Mouse (Mus musculus): ENCODE measurements at regions not wholly inside any gene's neighbourhood (a gene's known extent, or its start where the extent isn't known, plus 50 kb on each side); places are given as distances from the start of the nearest gene placed in this dataset.

- no peak for DNase-seq (ENCODE audit: low read depth)
These were observed 74.2 kb upstream of the Ralgps2 start for GRCm38 (mm10) chr1:157013669-157014048.

GRCm38 (mm10) chr1:157012950-157013668 is 73.7 kb upstream of the Ralgps2 start:
- no peak for DNase-seq (ENCODE audit: low read depth)

- DNase-seq (ENCODE audit: low read depth) = no peak
These were observed 71.8 kb upstream of the Ralgps2 start for GRCm38 (mm10) chr1:157011226-157011625.

DNA sequence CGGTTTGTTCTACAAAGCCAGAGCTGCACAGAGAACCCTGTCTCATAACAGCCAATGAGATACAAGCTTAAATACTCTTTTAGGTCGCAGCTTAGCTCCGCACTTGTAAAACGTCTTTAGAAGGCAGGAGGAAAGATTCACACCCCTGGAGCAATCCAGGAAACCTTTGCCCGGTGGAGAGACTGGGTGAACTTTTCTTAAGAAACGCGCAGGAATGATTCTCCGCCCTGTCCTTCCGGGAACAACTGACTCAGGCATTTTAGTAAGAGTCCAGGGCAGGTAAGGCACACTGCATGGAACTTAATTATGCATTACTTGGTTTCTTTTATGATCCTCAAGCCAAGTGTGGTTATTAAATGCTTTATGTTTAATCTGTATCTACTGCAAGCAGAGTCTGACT is 70.0 kb upstream of the Ralgps2 start:
- DNase-seq (ENCODE audit: low read depth) = no peak

DNA sequence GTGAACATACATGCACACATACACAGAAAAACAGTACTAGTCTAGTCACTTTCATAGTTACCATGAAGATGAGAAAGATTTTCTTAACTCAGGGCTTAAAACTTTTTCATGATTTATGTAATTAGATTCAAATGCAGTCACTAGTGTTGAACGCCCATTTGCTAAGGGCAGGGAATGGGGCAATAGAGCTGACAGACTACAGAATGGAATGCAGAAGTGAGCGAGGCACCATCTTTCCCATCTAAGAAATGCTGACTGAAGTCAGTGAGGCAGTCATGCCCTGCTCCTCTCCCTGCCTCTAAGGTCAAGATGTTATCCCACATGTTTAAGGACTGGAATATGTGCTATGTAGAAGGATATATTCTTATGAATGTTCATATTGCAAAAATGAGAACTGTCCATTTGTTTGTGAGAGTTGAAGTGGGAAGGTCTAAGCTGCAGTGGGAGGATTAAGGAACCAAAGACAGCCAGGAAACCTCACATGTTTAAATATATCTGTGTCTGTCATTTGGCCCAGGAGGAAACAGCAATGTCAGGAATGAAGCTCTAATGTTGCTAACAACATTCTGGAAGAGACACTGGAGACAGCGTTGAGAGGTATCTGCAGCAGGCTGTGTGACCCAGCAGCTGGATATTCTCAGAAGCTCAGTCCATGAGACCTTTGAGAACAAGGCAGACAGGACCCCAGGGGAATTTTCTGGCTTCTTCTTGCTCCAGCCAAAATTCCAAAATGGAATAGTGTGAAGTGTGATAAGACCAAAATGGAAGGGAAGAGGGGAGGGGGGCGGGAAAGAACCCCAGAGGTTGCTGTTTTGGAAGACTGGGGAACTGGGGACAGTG is 68.7 kb upstream of the Ralgps2 start:
- DNase-seq (ENCODE audit: low read depth) = no peak

DNA sequence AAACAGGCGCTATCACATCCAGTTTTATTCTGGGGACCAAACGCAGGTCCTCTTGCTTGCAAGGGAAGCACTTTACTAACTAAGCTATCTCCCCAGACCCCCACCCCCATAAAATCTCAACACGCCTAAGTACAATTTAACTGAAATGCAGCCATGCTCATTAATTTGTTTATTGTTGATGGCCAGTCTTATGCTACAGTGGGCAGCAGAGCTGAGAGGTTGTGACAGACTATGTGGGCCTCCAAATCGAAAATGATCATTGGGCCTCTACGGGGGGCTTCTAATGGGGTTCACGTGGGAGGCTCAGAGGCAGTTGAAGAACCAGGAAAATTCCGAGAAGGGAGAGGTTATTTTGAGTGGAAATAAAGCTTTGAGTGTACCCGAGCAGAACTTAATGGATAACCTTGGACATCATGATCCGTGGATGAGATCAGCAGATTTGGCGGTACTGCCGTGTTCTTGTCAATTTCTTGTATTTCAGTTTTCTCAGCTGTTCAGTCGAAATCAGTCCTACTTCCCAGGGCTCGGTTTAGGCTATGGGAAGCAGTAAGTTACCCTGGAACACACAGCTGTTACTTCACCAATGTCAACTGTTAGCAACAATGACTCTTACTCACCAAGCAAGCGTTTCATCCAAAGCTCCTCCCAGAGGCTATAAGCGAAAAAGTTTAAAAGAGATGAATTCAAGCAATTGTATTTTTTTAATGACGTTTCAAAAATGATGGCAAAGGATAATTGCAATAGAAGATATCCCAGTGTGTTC is 65.1 kb upstream of the Ralgps2 start:
- DNase-seq (ENCODE audit: low read depth) = no peak

- no peak for DNase-seq (ENCODE audit: low read depth)
These were observed 63.6 kb upstream of the Ralgps2 start for GRCm38 (mm10) chr1:157003034-157003433.

DNA sequence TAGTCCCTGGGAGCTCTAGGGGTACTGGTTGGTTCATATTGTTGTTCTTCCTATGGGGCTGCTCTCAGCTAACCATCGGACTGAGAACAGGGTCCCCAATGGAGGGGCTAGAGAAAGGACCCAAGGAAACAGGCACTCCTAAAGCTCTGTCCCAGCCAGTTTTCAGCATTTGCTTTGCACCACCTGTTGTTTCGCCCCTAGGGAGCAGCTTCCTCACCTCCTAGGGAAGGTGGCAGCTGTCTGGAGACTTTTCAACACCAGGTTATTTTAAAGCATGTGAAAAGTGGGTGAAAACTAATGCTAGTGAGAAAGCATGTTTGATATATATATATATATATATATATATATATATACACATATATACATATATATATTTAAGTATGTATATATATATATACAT is 62.8 kb upstream of the Ralgps2 start:
- DNase-seq (ENCODE audit: low read depth) = no peak

DNA sequence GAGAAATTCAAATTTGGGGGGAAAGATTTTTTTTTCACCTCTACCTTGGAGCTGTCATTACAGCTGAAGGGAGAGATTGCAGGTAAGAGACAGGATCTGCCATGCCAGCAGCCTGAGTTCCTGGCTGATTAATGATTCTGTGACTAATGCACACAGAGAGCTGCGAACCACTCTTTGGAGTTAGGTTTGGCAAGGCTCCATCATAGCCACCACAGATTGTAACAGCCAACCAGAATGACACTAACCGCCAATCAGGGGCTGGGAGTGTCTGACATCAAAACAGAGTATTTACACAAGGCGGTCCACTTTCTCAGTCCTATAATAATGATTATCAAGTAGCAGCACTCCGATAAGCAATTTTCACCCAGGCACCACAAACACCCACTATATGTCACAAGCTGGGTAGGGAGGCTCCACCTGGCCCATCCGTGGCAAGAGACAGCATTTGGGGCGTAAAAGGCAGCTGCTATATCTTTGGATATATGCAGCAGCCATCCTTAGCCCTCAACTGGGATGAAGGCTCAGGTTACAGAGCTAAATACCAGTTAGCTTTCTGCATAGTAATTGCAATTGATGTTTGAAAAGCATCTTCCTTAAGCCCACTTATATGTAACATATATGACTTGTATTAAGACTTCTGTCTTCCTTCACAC is 61.7 kb upstream of the Ralgps2 start:
- peak; percentile 33 for DNase-seq (ENCODE audit: low read depth)

- no peak for DNase-seq (ENCODE audit: low read depth)
These were observed 60.5 kb upstream of the Ralgps2 start for GRCm38 (mm10) chr1:156999947-157000346.

- DNase-seq (ENCODE audit: low read depth) = no peak
These were observed 59.8 kb upstream of the Ralgps2 start for GRCm38 (mm10) chr1:156999272-156999671.

- peak; percentile 78 for DNase-seq (ENCODE audit: low read depth)
These were observed 58.3 kb upstream of the Ralgps2 start for GRCm38 (mm10) chr1:156997476-156998305.

DNA sequence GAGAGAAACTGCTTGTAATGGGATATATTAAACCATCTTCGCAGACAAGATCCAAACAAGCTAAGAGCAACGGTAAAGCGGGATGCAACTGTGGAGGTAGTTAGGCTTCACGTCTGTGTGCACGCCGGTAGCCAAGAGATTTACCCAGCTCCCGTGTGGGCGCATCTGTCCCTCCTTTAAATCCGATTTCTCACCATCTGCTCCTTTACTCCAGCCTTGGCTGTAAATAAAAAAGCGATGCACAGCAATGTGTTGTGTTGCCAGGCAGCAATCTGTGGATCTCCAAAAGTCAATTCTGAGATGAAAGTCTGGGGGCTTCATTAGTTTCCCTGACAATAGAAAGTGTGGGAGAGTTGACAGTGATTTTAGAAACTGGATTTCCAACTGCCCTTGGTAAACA is 57.6 kb upstream of the Ralgps2 start:
- DNase-seq (ENCODE audit: low read depth) = no peak

DNA sequence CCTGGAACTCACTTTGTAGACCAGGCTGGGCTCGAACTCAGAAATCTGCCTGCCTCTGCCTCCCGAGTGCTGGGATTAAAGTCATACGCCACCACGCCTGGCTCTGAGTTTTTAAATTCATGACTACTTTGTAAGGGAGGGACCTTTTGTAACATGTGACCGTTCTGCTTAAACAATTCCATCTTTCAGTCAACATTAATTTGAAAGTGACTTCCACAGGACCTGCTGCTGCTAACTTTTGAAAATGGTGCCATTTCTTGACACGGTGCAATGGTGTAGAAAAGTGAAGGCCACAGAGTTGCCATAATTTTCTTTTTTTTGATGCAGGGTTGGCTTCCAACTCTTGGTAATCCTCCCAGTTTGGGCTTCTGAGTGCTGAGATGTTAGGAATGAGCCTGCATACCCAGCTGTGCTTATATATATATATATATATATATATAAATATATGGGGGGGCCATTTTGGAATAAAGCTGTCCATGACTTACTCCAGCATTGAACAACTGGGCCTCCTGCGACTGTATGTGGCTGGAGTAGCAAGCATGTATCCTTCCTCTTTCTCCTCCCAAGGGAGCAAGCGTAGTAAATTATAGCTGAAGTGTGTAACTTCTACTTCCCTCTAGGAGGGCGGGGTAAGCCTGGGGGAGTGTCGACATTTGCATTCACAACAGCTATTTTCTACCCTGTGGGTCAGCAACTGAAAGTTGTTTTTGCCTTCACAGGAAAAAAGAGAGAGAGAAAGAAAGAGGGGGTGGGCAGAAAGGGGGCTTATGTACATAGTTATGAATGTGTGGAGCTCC is 56.9 kb upstream of the Ralgps2 start:
- no peak for DNase-seq (ENCODE audit: low read depth)

- no peak for DNase-seq (ENCODE audit: low read depth)
These were observed 55.9 kb upstream of the Ralgps2 start for GRCm38 (mm10) chr1:156995180-156995951.

GRCm38 (mm10) chr1:156994644-156995016 is 55.2 kb upstream of the Ralgps2 start:
- no peak for DNase-seq (ENCODE audit: low read depth)

GRCm38 (mm10) chr1:156994005-156994643 is 54.7 kb upstream of the Ralgps2 start:
- DNase-seq (ENCODE audit: low read depth) = no peak

GRCm38 (mm10) chr1:156993105-156993504 is 53.7 kb upstream of the Ralgps2 start:
- peak; percentile 42 for DNase-seq (ENCODE audit: low read depth)

DNA sequence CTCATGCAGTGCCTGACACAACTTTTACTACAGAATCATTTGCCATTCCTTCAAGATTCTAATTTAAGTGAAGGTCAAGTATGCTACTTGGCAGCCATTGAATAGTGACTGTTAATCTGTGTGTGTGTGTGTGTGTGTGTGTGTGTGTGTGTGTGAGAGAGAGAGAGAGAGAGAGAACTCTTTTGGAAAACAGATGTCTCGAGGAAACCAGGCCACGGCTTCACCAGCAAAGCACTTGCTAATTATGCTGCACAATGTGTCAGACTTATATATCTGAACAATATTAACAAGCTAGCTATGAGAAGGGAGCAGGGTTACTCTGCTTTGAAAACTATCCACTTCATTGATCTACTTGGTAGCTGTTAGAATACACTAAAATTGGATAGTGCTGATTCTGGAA is 53.1 kb upstream of the Ralgps2 start:
- no peak for DNase-seq (ENCODE audit: low read depth)
